Mouse (Mus musculus): ENCODE measurements at regions not wholly inside any gene's neighbourhood (a gene's known extent, or its start where the extent isn't known, plus 50 kb on each side); places are given as distances from the start of the nearest gene placed in this dataset.

DNA sequence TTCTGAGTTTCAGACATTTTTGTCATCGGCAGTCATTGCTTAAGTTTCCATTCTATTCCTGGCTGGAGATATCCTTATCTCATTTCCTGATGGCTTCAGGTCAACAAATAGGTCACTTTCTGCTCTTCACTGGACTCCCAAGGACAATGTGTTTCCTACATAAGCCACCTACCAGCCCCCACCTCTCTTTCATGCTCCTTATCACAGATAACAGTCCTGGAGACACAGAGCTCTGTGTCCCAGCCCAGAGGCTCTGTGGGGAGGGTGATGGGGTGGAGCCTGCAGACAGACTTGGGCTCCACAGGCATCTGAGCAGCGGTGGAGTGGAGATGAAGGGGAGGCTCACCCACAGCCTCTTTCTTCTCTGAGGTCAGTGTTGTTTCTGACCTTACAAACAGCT is 148.8 kb upstream of the Gadl1 start:
- CTCF ChIA-PET: no interaction called here

DNA sequence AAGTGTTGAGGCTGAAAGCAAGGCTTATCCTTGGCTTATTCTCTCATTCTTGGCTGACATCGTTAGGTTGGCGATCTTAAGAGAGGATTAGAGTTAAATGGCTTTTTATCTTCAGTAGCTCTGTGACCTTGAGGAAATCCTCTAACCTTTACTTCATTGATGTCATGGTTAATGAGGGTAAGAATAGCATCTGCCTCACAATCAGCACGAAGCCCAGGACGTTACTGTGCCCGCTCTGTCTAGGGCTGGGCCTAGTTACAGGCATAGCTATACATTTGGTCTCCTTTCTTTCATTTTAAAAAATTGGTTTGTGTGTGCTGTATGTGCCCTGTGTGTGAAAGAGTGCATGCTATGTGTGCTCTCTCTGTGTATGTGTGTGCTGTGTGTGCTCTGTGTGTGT is 145.1 kb upstream of the Gadl1 start:
- CTCF ChIA-PET: no interaction called here

DNA sequence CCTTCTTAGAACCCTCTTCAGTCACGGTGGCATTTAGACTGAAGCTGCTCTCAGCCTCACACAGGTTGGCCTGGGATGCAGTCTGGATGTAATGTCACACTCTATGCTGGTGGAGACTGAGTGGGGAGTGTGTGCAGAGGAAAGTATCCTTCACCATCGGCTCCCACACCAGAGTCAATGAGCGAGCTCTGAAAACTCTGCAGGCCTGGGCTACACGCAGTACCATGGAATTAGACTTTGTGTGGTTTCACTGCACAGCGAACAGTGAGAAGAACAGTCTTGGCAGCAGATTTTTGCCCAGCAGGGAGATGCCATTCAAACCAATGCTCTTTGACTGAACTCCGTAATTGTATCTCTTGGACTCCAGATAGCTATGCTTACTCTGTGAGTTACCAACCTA is 142.8 kb upstream of the Gadl1 start:
- CTCF ChIA-PET: no interaction called here

DNA sequence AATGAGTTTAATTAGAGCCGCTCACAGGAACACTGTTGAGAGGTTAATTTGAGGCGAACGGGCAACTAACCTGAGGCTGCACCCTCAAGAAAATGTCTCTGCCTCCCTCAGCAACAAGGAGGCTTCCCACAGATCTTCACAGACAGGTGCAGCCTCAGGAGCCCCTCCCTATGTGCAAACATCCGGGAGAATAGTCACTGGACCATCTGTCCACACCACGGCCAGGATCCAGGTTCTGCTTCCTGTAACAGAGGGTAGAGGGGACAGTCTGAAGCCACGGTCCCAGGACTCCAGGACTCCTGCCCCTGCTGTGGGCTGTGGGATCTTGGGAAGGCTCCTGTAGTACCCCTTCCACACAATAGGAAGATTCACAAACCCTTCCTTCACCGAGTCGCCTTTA is 134.1 kb upstream of the Gadl1 start:
- CTCF ChIA-PET: no interaction called here

DNA sequence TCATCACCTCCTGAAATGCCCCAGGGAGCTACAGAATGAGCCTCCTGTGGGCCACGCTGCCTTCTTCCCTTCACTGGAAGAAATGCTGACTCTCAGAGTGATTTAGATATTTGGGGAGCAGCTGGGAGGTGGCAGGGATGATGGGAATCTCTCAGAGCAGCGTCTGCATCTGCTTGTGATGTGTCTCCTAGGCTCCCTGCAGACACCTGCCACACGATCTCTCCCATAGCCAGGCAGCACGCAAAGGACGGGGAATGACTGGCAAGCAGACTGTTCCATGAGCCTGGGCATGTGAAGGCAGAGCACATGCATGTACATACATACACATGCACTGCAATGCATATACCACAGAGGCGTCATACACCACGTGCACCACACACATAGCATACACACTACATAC is 133.4 kb upstream of the Gadl1 start:
- CTCF ChIA-PET: no interaction called here

DNA sequence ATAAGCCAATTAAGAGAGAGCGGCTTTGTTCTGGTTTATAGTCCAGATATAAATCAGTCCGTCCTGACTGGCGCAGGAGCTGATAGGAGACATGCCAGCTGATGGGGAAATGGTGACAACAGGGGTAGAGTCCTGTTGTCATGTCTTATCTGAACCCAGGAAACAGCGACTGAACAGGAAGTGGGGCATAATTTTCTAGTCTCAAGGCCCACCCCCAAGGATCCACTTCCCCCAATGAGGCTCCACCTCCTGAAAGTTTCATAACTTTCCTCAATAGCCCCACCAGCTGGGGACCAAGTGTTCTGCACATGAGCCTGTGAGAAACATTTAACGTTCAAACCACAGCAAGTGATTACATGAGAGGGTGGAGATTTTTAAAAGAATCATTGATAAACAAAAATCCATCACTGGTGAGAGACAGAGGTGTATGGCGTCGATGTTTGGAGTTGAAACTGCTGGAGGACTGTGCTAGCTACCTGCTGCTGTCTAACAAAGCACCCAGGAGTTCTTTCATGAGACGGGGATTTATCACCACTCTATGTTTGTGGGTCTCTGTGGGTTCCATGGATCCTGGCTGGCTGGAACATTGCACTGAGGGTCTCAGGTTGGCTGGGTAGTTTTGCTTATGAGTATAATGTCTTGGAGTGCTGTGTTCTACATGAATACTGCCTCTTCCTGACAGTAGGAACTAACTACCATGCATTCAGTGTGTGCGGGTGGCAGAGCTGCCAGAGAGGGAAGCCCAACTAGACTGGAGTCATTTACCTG is 132.0 kb upstream of the Gadl1 start:
- CTCF ChIA-PET: no interaction called here

DNA sequence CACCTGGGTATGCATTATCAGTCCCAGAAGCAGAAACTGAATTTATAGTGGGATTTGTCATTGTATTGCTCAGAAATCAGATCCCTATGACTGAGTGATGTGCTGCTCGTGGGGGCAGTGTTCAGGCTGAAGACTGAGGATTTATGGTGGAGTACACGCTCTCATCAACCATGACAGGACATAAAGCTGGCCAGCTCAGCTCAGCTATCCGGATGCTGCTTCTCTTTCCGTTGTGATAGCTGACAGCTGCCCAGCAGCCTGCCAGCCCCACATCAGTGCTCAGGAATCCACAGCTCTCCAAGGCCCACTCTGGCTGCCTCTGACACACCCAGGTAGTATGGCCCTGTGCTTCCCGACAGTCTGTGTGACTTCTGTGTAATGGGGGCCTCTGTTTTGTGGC is 130.4 kb upstream of the Gadl1 start:
- CTCF ChIA-PET: no interaction called here

DNA sequence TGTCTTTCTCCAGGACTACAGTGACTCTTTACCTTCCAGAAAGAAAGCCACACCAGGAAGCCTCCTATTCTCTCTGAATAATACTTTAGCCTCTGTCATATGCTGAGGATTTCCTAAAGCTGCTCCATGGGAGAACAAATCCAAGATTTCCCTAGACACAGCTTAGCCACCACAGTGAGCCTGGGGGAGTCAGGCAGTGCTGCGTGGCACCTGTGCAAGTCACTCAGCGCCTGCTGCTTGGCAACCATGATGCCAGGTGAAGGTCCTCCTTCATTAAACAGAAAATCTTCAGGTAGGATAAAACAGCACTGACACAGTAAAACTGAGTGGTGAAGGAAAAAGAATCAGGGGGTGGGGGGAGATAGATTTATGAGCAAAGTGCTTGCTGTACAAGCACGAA is 109.9 kb upstream of the Gadl1 start:
- CTCF ChIA-PET: no interaction called here

DNA sequence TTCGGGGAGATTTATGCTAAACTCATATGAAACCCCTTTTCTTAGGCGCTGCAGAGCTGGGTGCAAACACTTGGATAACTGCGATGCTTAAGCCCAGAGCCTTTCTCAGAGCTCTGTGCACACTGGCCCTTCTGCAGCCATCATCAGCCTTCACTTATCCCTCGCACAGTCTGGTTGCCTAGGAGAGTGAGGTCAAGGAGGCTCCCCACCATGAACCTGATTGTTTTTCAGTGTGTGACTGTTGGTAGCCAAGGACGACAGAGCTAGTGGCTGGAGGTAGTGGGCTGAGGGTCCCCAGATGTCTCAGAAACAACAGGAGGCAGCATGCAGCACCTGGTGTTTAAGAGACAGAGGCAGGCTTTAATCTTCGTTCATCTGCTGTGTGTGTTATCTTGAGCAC is 108.6 kb upstream of the Gadl1 start:
- CTCF ChIA-PET: no interaction called here

DNA sequence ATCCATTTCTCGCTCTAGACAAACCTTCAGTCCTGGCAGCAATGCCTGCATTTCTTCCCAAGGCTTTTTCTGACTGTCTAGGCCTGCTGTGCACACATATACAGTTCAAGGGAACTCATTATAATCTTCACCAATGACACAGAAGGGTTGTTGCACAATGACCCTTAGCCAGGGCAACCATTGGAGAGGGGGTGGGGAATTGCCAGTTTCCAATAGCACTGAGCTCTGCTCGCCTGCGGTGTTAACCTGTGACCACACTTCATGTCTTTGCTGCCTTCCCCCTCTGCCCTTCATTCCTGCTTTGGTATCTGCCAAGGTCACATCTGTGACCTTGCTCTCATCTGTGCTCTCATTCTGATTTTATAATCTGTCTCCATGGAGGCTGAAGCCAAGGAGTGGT is 106.2 kb upstream of the Gadl1 start:
- CTCF ChIA-PET: no interaction called here

DNA sequence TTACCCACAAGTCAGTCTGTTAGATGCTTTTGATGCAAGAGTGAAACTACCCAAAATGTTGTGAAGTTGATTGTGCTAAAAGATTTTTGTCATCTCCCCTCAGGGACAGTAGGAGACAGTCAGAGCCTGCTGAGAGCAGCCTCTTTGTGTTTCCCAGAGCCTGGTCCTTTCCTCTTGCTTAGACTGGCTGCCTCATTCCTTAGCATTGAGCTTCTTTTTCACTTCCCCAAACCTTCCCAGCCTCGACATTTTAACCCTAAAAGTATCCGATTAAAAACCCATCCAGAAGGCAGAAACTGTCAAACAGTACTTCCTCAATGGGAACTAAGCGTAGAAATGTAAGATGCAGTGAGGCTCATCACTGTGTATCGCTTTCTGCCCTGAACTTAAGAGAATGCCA is 104.0 kb upstream of the Gadl1 start:
- CTCF ChIA-PET: no interaction called here

DNA sequence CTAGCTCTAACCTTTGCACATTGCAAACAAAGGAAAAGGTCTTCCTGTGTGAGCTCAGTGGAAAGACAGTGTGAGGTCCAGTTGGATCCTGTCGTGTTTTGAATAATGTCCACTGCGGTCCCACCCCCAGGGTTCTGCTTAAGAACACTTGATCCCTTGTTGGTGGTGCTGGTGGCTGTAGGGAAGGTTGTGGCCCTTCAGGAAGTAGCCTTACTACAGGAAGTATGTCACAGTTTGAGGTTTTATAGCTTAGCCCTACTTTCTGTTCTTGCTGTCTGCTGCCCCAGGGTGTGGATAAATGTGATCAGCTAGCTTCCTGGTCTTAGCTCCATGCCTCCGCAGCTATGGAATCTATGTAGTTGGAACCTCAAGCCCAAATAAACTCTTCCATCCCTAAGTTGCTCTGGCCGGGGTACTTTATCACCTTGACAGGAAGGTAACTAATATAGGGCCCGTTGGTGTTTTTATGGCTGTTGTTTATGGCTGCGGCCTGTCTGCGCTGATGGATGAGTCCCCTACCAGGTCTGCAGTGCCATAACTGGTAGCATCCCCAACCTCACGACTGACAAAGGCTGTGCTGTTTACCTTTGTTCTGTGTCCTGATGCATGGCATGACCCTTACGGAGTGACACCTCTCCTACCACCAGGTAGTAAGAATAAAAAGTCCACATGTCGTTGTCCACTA is 103.1 kb upstream of the Gadl1 start:
- CTCF ChIA-PET: no interaction called here

DNA sequence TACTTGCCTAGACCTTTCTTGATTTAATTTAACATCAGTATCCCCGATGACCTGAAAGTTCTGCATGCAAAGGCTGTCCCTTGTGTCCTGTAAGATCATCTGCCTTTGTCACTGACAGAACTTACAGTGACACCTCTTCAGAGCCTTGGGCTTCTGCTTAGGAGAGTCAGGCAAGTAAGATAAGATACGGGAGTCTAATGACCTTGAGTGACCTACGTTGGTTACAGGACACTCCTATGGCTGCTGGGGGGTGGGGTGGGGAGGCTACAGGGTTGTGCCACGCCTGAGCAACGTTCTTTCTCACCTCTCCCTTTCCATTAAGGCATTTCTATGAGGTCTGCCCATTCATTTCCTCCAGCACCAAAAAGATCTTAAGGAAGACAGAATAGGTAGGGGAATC is 69.1 kb upstream of the Gadl1 start:
- CTCF ChIA-PET: no interaction called here

DNA sequence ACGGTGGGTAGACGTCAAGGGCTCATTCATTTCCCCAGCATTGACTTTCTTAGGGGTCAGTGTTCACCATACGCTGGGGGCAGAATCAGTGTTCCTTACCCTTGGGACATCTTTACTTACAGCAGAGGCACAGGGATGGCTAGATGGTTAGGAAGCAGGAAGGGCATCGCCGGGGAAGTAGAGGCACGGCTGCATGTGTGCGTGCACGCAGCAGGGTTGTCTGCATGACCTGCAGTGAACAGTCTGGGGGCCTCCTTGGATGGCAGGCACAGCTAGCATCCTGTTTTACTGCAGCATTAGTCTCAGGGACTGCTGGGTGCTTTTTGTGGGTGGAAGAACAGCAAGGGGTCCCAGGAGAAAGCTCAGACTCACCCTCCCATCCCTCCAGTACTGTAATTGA is 68.5 kb upstream of the Gadl1 start:
- CTCF ChIA-PET: no interaction called here

DNA sequence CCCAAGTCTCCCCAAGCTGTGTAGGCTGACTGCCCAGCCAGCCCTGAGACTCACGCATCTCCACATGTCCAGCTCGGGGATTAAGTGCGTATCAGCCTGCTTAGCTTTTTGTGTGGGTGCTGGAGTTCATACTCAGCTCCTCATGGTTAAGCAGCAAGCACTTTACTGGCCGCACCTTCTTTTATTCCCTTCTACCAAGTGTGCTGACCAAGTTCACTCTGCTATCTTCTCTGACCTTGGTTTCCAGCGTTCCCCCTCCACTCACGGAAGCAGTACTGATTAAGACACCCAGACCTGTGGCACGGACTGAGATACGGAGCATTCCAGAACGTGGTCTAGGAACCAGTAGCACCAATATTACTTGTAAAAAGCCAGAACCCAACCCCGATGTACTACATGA is 67.6 kb upstream of the Gadl1 start:
- CTCF ChIA-PET: interaction anchor here (0.8 kb wide), 1 partner anchor 735 kb away, joined by 3 read pairs; no protein-coding TSS in a partner anchor

DNA sequence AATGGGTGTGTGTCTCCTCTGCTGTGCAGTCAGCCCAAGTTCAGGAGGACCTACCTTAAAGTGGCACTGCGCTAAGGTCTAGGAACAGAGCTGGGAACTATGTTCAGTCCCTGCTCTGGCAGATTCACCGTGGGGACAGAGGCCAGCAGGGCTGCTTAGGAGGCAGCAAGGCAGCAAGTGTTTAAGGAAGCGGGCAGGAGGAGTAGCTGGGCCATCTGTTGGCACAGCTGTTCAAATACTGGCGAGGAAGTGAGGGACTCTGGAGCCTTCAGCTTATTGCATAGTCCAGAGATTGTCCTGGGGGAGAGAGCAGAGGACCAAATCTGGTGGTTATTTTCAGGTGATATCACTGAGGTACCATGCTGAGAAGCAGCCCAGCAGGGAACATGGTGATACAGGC is 64.9 kb upstream of the Gadl1 start:
- CTCF ChIA-PET: no interaction called here

DNA sequence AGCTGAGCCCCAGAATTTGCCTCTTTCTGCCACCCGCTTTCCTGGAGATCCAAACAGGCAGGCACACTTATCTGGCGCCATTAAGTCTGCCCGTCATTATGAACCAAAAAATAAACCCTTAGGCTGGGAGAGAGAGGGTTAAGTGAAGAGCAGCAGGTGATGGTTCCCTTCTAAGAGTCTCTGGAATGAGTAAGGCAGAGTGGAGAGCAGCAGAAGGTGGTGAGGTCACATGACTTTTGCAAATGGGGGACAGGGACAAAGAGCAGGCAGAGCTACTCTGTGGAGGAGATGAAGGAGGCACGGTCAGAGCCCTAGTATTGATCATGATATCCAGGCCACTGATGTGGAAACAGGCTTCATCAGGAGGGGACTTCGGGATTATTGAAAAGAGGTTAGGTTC is 64.2 kb upstream of the Gadl1 start:
- CTCF ChIA-PET: no interaction called here

DNA sequence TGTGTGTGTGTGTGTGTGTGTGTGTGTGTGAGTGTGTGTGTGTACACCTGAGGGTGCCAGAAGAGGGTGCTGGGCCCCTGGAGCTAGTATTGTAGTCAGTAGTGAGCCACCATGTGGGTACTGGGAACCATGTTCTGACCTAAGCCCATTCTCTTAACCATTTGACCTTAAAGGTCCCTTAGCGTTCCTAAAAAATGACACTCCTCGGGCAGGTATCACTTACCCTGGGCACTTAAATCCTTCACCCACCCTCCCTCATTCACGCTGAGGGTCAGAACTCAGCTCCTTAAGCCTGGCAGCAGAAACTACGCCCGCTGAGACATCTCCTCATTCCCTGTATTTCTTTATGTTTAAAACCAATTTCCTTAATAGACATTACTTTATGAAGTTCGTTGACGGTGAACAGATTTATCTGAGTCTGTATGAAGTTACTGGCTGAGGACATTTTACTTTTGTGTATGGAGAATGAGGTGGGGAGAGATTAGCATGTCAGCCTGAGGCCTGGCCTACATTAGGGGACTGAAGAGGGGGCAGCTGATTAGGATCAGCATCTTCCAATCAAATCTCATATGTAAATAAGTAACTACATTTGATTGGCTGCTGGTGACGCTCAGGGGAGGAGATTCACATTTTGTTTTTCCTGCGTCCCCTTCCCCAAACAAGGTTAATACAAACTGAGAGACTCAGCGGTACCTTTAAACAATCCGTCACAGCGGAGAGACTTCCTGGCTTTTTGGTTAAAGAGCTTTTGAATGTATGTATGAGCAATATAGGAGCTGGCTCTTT is 61.8 kb upstream of the Gadl1 start:
- CTCF ChIA-PET: no interaction called here

DNA sequence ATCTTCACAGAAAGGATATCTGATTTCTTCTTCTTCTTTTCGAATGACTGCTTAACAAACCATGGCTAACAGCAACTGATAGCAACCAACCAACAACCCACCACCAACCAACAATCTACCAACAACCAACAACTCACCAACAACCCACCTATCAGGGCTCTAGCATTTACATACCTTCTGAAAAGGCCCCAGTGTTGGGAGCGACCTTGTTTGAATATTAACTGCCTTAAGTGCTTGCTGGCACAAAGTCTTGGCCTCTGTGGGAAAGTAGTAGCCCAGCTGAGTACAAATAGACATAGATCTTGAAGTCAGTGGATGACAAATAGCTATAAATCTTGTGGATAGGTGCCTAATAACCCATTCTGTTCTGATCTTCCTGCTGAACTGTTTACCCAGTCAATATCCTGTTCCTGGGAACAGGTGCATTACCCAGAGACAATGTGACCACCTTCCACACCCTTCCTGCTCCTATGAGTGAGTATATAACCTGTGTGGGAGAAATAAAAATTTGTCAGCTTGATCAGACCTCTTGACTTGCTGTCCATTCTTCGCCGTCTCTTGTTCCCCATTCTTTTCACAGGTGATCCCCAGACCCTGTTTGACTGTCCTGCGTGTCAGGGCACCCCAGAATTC is 55.9 kb upstream of the Gadl1 start:
- CTCF ChIA-PET: interaction anchor here (0.6 kb wide), 1 partner anchor 834 kb away, joined by 4 read pairs; no protein-coding TSS in a partner anchor

DNA sequence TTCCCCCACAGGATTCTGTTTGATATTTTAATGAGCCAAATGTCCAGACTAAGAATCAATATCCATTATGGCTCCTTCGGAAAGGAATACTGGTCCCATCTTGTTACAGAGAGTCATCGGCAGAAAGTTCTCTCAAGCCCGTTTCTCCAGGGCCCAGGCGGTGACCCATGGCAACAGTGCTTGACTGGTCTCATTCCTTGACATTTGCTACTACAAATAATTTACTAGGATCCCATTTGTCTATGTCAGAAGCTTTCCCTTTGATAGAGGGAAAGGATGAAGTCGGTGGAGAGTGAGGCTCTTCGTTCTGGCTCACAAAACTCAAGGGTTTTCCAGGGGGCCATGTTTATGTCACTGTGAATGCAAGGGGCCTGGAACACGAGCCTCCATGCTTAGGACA is 52.0 kb upstream of the Gadl1 start:
- CTCF ChIA-PET: no interaction called here

DNA sequence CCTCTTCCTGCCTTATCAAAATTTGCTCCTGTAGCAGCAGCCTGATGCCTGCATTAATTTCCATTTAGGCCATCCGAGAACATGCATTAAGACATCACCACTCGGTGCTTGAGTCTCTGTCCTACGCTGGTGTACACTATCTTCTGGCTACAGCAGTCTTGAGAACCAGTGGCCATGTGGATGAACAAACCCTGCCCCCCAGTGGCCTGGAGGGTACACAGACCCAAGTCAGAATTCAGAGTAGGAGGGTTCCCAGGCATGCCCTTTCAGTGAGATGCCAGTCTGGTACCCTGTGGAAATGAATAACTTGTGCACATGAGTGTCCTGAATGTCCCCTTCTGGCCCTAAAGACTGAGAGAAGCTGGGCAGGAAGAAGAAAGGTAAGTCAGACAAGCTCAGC is 50.4 kb upstream of the Gadl1 start:
- CTCF ChIA-PET: interaction anchor here (0.8 kb wide), 1 partner anchor 569 kb away, joined by 3 read pairs; no protein-coding TSS in a partner anchor

Data from spleen, embryonic (tissue).